Mouse (Mus musculus): ENCODE data around the gene Prr14.
"Not testable (repeated sequence)": the region's sequence is repeated elsewhere in the genome, so short reads cannot be mapped to it uniquely, and the experiment has no call there.

The Prr14 gene

GRCm38 (mm10) chr7:127459311-127459710, at the start of gene Prr14:
TSS of gene Prr14 (plus strand) at chr7:127459611.
- not testable (repeated sequence) for DNase-seq (ENCODE audit: low spot score)

- DNase-seq (ENCODE audit: low spot score) = no peak
Observed at GRCm38 (mm10) chr7:127411418-127411817, 48.0 kb upstream of the Prr14 start.

DNA sequence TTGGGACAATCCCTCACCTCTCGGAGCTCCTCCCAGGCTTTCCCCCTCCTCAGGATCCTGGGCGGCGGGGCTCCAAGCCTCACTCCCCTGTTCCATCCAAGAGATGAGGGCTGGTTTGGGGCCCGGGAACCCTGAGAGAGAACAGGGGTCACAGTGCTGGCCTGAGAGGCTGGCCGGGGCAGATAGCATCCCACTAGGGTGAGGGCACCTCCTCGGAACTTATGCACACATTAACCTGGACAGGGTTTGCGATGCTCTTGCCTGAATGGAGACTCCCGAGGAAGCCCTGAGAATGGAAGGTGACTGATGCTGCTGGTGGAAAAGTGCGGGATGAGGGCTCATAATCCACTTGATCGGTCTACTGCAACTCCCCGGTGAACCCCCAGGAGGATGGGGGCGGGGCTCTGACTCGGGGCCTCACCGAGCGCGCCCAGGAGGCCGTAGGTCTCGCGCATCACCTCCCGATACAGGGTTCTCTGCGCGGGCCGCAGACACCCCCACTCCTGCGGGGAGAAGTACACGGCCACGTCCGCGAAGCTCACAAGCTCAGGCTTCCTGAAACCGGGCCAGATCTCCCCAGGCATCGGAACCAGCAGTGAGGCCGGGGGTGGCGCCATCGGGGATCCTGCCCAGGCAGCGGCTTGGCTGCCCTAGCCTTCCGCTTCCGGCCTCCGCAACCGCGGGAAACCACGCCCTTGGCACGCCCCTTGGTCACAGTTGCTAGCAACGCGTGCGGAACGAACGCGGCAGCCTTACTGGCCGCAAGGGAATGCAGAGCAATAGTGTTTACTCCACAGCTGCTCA, 37.8 kb upstream of the Prr14 start, which contains the start of gene Zfp688:
Zfp688 (minus strand) TSS at position 681 of the 804 bp plus-strand sequence.
- DNase-seq (ENCODE audit: low spot score) = peak; percentile 94

DNA sequence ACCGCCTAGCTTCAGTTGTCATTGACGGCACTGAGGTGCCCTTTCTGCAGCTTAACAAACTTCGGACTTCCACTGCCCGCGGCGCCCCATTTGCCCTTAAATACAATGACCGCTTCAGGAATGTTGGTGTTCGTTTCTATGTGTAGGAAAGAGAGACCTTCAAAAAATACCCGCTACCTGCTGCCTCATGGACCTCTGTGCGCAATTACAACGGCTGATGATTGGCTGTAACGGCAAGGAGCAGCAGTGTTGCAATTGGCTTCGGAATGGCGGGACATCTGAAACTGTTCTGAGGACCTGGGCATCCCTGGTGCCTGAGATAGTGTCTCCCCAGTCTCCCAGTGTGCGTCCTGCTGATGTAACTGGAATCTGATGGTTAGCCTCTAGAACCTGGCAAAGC, 37.2 kb upstream of the Prr14 start:
- DNase-seq (ENCODE audit: low spot score) = no peak

DNA sequence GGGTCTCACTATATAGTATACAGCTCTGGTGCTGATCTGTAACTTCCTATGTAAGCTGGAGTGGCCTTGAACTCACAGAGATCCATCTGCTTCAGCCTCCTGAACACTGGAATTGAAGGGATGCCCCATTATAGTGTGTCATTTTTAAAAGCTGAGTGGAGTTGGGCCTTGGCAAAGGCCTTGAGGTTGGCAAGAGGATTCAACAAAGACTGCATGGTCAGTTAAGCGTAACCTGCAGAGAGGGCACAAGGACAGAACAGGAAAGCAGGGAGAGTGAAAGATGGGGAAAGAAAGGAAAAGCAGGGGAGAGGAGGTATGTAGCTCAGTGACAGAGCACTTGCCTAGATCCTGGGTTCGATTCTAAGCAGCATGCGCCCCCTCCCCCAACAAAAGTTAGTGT, 34.1 kb upstream of the Prr14 start:
- DNase-seq (ENCODE audit: low spot score) = no peak

DNA sequence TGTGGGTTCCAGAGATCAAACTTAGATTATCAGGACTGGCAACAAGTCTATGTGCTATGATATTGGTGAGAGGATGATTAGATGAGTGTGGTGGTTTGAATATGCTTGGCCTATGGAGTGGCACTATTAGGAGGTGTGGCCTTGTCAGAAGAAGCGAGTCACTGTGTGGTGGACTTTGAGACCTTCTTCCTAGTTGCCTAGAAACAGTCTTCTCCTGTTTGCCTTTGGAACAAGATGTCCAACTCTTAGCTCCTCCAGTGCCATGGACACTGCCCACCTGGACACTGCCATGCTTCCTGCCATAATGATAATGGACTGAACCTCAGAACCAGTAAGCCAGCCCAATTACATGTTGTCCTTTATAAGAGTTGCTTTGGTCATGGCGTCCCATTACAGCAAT, 33.5 kb upstream of the Prr14 start:
- DNase-seq (ENCODE audit: low spot score) = no peak

GRCm38 (mm10) chr7:127426354-127426753, 33.1 kb upstream of the Prr14 start:
- DNase-seq (ENCODE audit: low spot score) = no peak

DNA sequence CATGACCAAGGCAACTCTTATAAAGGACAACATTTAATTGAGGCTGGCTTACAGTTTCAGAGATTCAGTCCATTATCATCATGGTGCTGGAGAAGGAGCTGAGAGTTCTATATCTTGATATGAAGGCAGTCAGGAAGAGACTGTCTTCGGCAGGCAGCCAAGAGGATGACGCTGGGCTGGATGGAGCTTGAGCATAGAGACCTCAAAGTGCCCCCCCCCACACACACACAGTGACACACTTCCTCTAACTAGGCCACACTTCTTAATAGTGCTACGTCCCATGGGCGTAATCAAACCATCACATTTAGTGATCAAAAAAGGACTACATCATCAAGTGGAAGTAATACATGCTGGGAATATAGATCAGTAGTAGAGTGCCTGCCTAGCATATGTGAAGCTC, 24.2 kb upstream of the Prr14 start:
- no peak for DNase-seq (ENCODE audit: low spot score)

GRCm38 (mm10) chr7:127437724-127438123, 21.7 kb upstream of the Prr14 start:
- no peak for DNase-seq (ENCODE audit: low spot score)

DNA sequence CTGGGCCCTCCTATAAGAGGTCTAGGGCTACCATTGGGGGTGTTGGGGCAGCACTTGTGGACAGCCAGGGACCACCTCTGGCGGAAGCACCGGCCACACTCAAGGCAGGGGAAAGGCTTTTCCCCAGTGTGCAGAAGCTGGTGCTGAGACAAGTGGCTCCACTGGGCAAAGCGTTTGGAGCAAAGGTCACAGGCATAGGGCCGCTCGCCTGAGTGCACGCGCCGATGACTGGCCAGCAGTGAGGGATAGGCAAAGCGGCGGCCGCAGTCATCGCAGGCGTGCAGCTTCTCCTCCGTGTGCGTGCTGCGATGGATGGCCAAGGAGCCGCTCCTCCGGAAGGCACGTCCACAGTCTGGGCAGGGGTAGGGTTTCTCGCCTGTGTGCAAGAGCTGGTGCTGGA, 15.4 kb upstream of the Prr14 start:
- DNase-seq (ENCODE audit: low spot score) = no peak

DNA sequence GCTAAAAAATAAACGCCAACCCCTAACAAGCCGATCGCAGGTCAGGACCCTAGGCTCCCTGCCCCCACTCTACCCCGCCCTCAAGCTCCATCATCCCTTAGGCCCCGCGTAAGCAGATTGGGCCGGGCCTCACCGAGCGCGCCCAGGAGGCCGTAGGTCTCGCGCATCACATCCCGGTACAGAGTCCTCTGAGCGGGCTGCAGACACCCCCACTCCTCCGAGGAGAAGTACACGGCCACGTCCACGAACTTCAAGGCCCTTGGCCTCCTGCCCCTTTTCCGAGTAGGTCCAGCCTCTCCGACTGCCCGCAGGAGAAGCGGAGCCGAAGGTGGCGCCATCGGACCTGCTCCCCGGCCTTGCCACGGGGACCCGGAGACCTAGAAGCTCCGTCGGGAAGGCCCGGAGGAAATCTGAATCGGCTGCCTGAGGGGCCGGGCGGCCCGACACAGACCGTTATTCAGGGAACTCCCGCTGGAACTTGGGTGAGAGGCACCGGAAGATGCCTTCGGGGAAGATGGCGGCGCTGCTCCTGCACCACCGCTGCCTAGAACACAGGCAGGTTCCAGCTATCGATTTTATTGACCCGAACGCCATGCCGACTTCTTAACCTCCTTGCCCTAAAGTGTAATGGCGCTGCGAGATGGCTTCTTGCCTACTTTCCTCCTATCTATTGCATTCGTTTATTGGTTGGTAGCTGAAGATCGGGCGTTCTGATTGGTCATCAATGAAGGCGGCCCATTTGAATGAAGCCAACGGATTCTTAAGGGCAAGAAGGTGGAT, 10.7 kb upstream of the Prr14 start, which contains the start of gene Zfp689:
Zfp689 (minus strand) TSS at position 638 of the 780 bp plus-strand sequence.
- peak; percentile 82 for DNase-seq (ENCODE audit: low spot score)

GRCm38 (mm10) chr7:127449966-127450365, 9.4 kb upstream of the Prr14 start:
- no peak for DNase-seq (ENCODE audit: low spot score)

- no peak for DNase-seq (ENCODE audit: low spot score)
Observed at GRCm38 (mm10) chr7:127453056-127453455, 6.4 kb upstream of the Prr14 start.

- no peak for DNase-seq (ENCODE audit: low spot score)
Observed at GRCm38 (mm10) chr7:127454905-127455304, 4.5 kb upstream of the Prr14 start.

GRCm38 (mm10) chr7:127458371-127459122, 864 bp upstream of the Prr14 start:
- not testable (repeated sequence) for DNase-seq (ENCODE audit: low spot score)

GRCm38 (mm10) chr7:127465191-127465590, 5.8 kb downstream of the Prr14 start:
- DNase-seq (ENCODE audit: low spot score) = no peak

DNA sequence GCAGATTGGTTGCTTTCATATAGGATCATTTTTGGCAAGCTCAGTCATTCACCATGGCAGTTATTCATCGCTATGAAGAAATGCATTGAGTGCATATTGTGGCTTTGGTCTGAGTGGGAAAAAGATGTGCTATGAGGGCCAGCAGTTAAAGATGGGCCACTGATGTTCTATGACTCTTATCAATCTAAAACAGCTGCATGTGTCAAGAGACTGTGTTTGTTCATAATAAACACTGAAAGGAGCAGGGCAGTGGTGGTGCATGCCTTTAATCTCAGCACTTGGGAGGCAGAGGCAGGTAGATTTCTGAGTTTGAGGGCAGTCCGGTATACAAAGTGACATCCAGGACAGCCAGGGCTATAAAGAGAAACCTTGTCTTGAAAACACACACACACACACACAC, 6.3 kb downstream of the Prr14 start:
- not testable (repeated sequence) for DNase-seq (ENCODE audit: low spot score)

GRCm38 (mm10) chr7:127466606-127467005, 7.2 kb downstream of the Prr14 start:
- no peak for DNase-seq (ENCODE audit: low spot score)

GRCm38 (mm10) chr7:127470011-127470715, 10.8 kb downstream of the Prr14 start:
- no peak for DNase-seq (ENCODE audit: low spot score)

- DNase-seq (ENCODE audit: low spot score) = peak; percentile 84
Observed at GRCm38 (mm10) chr7:127470743-127471645, 11.6 kb downstream of the Prr14 start.

DNA sequence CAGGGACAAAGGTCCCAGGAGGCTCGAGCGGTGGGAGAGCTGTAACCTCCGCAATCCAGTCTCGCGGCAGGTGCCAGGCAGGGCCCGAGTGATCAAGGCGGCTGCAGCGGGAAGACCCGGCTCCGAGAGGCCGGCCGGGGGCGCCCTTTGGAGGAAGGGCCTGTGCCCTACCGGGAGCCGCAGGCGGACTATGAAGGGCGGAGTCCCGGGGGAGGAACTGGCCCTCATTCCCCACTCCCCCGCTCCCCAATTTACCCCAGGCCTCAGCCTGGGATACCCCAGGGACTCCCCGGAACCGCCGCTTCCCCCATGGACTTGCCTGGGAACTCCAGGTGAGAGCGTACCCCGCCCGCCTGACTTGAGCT, 12.2 kb downstream of the Prr14 start:
- peak; percentile 57 for DNase-seq (ENCODE audit: low spot score)

Measured in ovary, postnatal 36 days (tissue).